Mouse (Mus musculus): Measurements from ENCODE around the gene Inpp5b.

Gene Inpp5b

GRCm38 (mm10) chr4:124811347-124811975 is 69.8 kb downstream of the Inpp5b start:
- DNase-seq (ENCODE audit: low spot score in 2 of 2), result peak; percentile 59 to 61

GRCm38 (mm10) chr4:124815901-124816300 is 74.3 kb downstream of the Inpp5b start:
- DNase-seq (ENCODE audit: low spot score in 2 of 2), result no peak

- no peak for DNase-seq (ENCODE audit: low spot score in 2 of 2)
Observed at GRCm38 (mm10) chr4:124817803-124818202, 76.2 kb downstream of the Inpp5b start.

- no peak for DNase-seq (ENCODE audit: low spot score in 2 of 2)
Observed at GRCm38 (mm10) chr4:124818832-124819231, 77.2 kb downstream of the Inpp5b start.

- no peak for DNase-seq (ENCODE audit: low spot score in 2 of 2)
Observed at GRCm38 (mm10) chr4:124824967-124825366, 83.3 kb downstream of the Inpp5b start.

- no peak for DNase-seq (ENCODE audit: low spot score in 2 of 2)
Observed at GRCm38 (mm10) chr4:124825371-124825965, 83.8 kb downstream of the Inpp5b start.

- no peak for DNase-seq (ENCODE audit: low spot score in 2 of 2)
Observed at GRCm38 (mm10) chr4:124829671-124830070, 88.0 kb downstream of the Inpp5b start.

GRCm38 (mm10) chr4:124832796-124833195 is 91.1 kb downstream of the Inpp5b start:
- DNase-seq (ENCODE audit: low spot score in 2 of 2), result no peak

- DNase-seq (ENCODE audit: low spot score in 2 of 2), result no peak
Observed at GRCm38 (mm10) chr4:124838035-124838700, 96.5 kb downstream of the Inpp5b start.

GRCm38 (mm10) chr4:124840998-124841397 is 99.3 kb downstream of the Inpp5b start:
- DNase-seq (ENCODE audit: low spot score in 2 of 2), result no peak

- DNase-seq (ENCODE audit: low spot score in 2 of 2), result no peak
Observed at GRCm38 (mm10) chr4:124843493-124843892, 101.8 kb downstream of the Inpp5b start.

GRCm38 (mm10) chr4:124847573-124847972 is 105.9 kb downstream of the Inpp5b start:
- DNase-seq (ENCODE audit: low spot score in 2 of 2), result peak; percentile 71 to 81

GRCm38 (mm10) chr4:124849631-124850260 is 108.1 kb downstream of the Inpp5b start:
- peak; percentile 72 to 81 for DNase-seq (ENCODE audit: low spot score in 2 of 2)

GRCm38 (mm10) chr4:124850261-124850913 is 108.7 kb downstream of the Inpp5b start, which contains the start of gene Yrdc:
Yrdc (plus strand) TSS chr4:124850679.
- DNase-seq (ENCODE audit: low spot score in 2 of 2), result peak; percentile 92
